Mouse (Mus musculus) hindbrain, postnatal 0 days (tissue): ENCODE measurements around the gene Ankrd23. TPM values are rescaled to one million over a fixed set of nuclear protein-coding genes. Genes with fewer than 3 reads are reported as not detected.

Experiments
- ATAC-seq: fragments of 200-750 bp; cut with Nextera tagmentation; 2 replicates; pipeline ENCODE4 v1.8.0; 2017; ENCODE audit warnings: mild to moderate bottlenecking, moderate TSS enrichment, moderate library complexity
- DNase-seq: peaks from one replicate; pipeline ENCODE4 v3.0.0-alpha.2; 2015; ENCODE audit warnings: low spot score
- H3K27ac ChIP-seq: fragments of 300-500 bp; sonication (generic); 2 replicates; pipeline ENCODE4 v1.5.1; 2014; ENCODE audit warnings: mild to moderate bottlenecking
- H3K27me3 ChIP-seq: fragments of 300-500 bp; sonication (generic); 2 replicates; pipeline ENCODE4 v1.6.1; 2014; ENCODE audit warnings: low read length, mixed read lengths; ENCODE audit not compliant: insufficient read depth
- H3K36me3 ChIP-seq: fragments of 300-500 bp; sonication (generic); 2 replicates; pipeline ENCODE4 v1.6.1; 2014; ENCODE audit warnings: low read length, mixed read lengths; ENCODE audit not compliant: insufficient read depth
- H3K4me1 ChIP-seq: fragments of 300-500 bp; sonication (generic); 2 replicates; pipeline ENCODE4 v1.6.1; 2014; ENCODE audit warnings: antibody characterized with exemption, low read length, mixed read lengths; ENCODE audit not compliant: insufficient read depth
- H3K4me2 ChIP-seq: fragments of 300-500 bp; sonication (generic); 2 replicates; pipeline ENCODE4 v1.6.1; 2014; ENCODE audit warnings: low read depth, mild to moderate bottlenecking, low read length, moderate library complexity, mixed read lengths
- H3K4me3 ChIP-seq: fragments of 300-500 bp; sonication (generic); 2 replicates; pipeline ENCODE4 v1.5.1; 2014; ENCODE audit warnings: low read length
- H3K9ac ChIP-seq: fragments of 300-500 bp; sonication (generic); replicated peaks from 2 replicates; pipeline ENCODE4 v1.6.1; 2014; ENCODE audit warnings: mild to moderate bottlenecking, low read length, moderate library complexity, mixed read lengths
- H3K9me3 ChIP-seq: fragments of 300-500 bp; sonication (generic); 2 replicates; pipeline ENCODE4 v1.6.1; 2016; ENCODE audit warnings: low read length, mixed read lengths
- CTCF ChIP-seq: IDR thresholded peaks from 2 replicates; pipeline ENCODE4 v1.5.1; 2016; ENCODE audit warnings: antibody characterized with exemption, control low read depth, low read depth
- WGBS: fragments of 180-500 bp; shearing (Covaris S2); extraction: QIAGEN DNeasy Blood & Tissue Kit; methylation state at CpG from one replicate; pipeline ENCODE4 v1.1.7; 2014; 5-methylcytosine and 5-hydroxymethylcytosine counted together
- polyA plus RNA-seq: library from polyadenylated mRNA; unstranded; fragments of >200 nt; fragmentation: Nextera tagmentation; extraction: Ambion mirVana; gene quantifications from 2 replicates; pipeline ENCODE4 v1.2.1, GENCODE M21; 2015
- total RNA-seq: library from RNA; depleted of rRNA; stranded (reverse); fragments of >200 nt; gene quantifications from 2 replicates; pipeline ENCODE4 v1.2.3, GENCODE M21; 2014

The Ankrd23 gene
- total and polyA plus RNA-seq, 2 experiments from 2014 or later = 11.2 to 11.5 TPM

- Histone ChIP-seq H3K27me3 (no peaks in the 10 kb centered on the region), H3K9me3 (no peaks in the 10 kb centered on the region), H3K9ac (no peak overlapping the region), H3K27ac (0 out of 2 replicates have a peak overlapping the region, but pooled peaks have one; percentile 26), H3K4me2 (no peak overlapping the region), H3K36me3 (no peaks in the 10 kb centered on the region), H3K4me1 (peaks cover 11% of the 10 kb centered on the region; the same call in 1 of the 2 replicates), H3K4me3 (no peak overlapping the region)
- DNase-seq = no peak
- no peak for TF ChIP-seq CTCF
- no peak for ATAC-seq
- WGBS = 55% methylated on average over 2 of the region's 2 CpGs
Observed at GRCm38 (mm10) chr1:36572140-36572700, 35.5 kb upstream of the Ankrd23 start.

- Histone ChIP-seq H3K27ac (no peak overlapping the region), H3K36me3 (no peaks in the 10 kb centered on the region), H3K4me3 (no peak overlapping the region), H3K9me3 (no peaks in the 10 kb centered on the region), H3K27me3 (no peaks in the 10 kb centered on the region), H3K9ac (no peak overlapping the region), H3K4me2 (no peak overlapping the region), H3K4me1 (peaks cover 11% of the 10 kb centered on the region; the same call in 1 of the 2 replicates)
- WGBS = 53% methylated on average over 6 of the region's 6 CpGs
- no peak for DNase-seq
- no peak for TF ChIP-seq CTCF
- peak; percentile 17; the same call in 1 of the 2 replicates for ATAC-seq
Observed at GRCm38 (mm10) chr1:36571627-36572026, 34.9 kb upstream of the Ankrd23 start.

DNA sequence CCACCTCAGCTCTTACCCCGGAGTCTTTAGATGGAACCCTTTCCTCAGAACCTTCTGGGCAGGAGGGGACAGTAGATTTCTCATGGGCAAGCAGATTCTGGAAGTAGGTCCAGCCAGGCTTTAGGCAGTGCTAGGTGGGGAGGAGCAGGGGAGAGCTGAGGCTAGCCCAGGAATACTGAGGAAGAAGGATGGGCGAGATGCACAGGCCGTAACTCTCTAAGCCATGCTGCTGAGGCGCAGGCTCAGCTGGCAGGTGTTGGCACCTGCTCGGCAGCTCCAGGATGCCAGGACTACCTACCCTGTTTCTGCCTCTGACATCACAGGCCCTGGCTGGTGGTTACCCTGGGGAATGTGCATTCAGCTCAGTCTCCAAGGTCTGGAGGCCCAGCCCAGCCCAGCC is 33.6 kb upstream of the Ankrd23 start:
- H3K9ac ChIP-seq = no peak overlapping the region
- no peak for TF ChIP-seq CTCF
- no peak overlapping the region for H3K4me3 ChIP-seq
- no peak overlapping the region for H3K4me2 ChIP-seq
- H3K4me1 ChIP-seq = peaks cover 9% of the 10 kb centered on the region; the same call in 1 of the 2 replicates
- H3K27me3 ChIP-seq = no peaks in the 10 kb centered on the region
- DNase-seq (no peak), ATAC-seq (no peak)
- no peak overlapping the region for H3K27ac ChIP-seq
- 91% methylated on average over 5 of the region's 5 CpGs for WGBS
- no peaks in the 10 kb centered on the region for H3K9me3 ChIP-seq
- no peaks in the 10 kb centered on the region for H3K36me3 ChIP-seq

GRCm38 (mm10) chr1:36569694-36570276 is 33.1 kb upstream of the Ankrd23 start:
- Histone ChIP-seq H3K27ac (no peak overlapping the region), H3K9me3 (no peaks in the 10 kb centered on the region), H3K36me3 (no peaks in the 10 kb centered on the region), H3K27me3 (no peaks in the 10 kb centered on the region), H3K9ac (no peak overlapping the region), H3K4me1 (peaks cover 6% of the 10 kb centered on the region; the same call in 1 of the 2 replicates), H3K4me2 (no peak overlapping the region), H3K4me3 (no peak overlapping the region)
- ATAC-seq = no peak
- no peak for TF ChIP-seq CTCF
- no peak for DNase-seq
- 48% methylated on average over 7 of the region's 7 CpGs for WGBS

GRCm38 (mm10) chr1:36568776-36569175 is 32.1 kb upstream of the Ankrd23 start:
- Histone ChIP-seq H3K9me3 (no peaks in the 10 kb centered on the region), H3K4me1 (no peaks in the 10 kb centered on the region), H3K36me3 (no peaks in the 10 kb centered on the region), H3K4me3 (no peak overlapping the region), H3K9ac (no peak overlapping the region), H3K27ac (no peak overlapping the region), H3K4me2 (no peak overlapping the region), H3K27me3 (no peaks in the 10 kb centered on the region)
- DNase-seq (no peak), ATAC-seq (no peak)
- TF ChIP-seq CTCF = no peak
- 62% methylated on average over 4 of the region's 4 CpGs for WGBS

- Histone ChIP-seq H3K4me3 (no peak overlapping the region), H3K9ac (no peak overlapping the region), H3K4me1 (no peaks in the 10 kb centered on the region), H3K27ac (no peak overlapping the region), H3K9me3 (no peaks in the 10 kb centered on the region), H3K27me3 (no peaks in the 10 kb centered on the region), H3K4me2 (no peak overlapping the region), H3K36me3 (no peaks in the 10 kb centered on the region)
- WGBS = 36% methylated on average over 21 of the region's 21 CpGs
- TF ChIP-seq CTCF = no peak
- no peak for ATAC-seq
- no peak for DNase-seq
Observed at GRCm38 (mm10) chr1:36567818-36568603, 31.3 kb upstream of the Ankrd23 start.
